Mouse (Mus musculus) heart, embryonic 16.5 days (tissue): Measurements from ENCODE around the gene Tada1. TPM values are rescaled to one million over a fixed set of nuclear protein-coding genes. Genes with fewer than 3 reads are reported as not detected.

ENCODE experiments used
- ATAC-seq: fragments of 200-750 bp; cut with Nextera tagmentation; replicated peaks from 2 replicates; pipeline ENCODE4 v1.8.0; 2017; ENCODE audit warnings: moderate number of reproducible peaks; ENCODE audit not compliant: insufficient read depth, low FRiP score; ENCODE audit errors: extremely low read depth
- H3K27ac ChIP-seq: fragments of 300-500 bp; sonication (generic); 2 replicates; pipeline ENCODE4 v1.5.1; 2014; ENCODE audit warnings: mild to moderate bottlenecking, low read length, control low read depth, moderate library complexity
- H3K27me3 ChIP-seq: fragments of 300-500 bp; sonication (generic); 2 replicates; pipeline ENCODE4 v1.6.1; 2014; ENCODE audit warnings: low read length, mixed read lengths; ENCODE audit not compliant: control insufficient read depth, insufficient read depth
- H3K36me3 ChIP-seq: fragments of 300-500 bp; sonication (generic); 2 replicates; pipeline ENCODE4 v1.6.1; 2014; ENCODE audit not compliant: control insufficient read depth, insufficient read depth
- H3K4me1 ChIP-seq: fragments of 300-500 bp; sonication (generic); 2 replicates; pipeline ENCODE4 v1.6.1; 2014; ENCODE audit warnings: low read length, mixed read lengths; ENCODE audit not compliant: control insufficient read depth, insufficient read depth
- H3K4me2 ChIP-seq: fragments of 300-500 bp; sonication (generic); 2 replicates; pipeline ENCODE4 v1.6.1; 2014; ENCODE audit warnings: low read depth, mild to moderate bottlenecking, control low read depth, low read length
- H3K4me3 ChIP-seq: fragments of 300-500 bp; sonication (generic); 2 replicates; pipeline ENCODE4 v1.5.1; 2014; ENCODE audit warnings: mild to moderate bottlenecking, control low read depth, low read length
- H3K9ac ChIP-seq: fragments of 300-500 bp; sonication (generic); 2 replicates; pipeline ENCODE4 v1.6.1; 2014; ENCODE audit warnings: low read length, control low read depth
- H3K9me3 ChIP-seq: fragments of 300-500 bp; sonication (generic); replicated peaks from 2 replicates; pipeline ENCODE4 v1.6.1; 2016; ENCODE audit warnings: low read length; ENCODE audit not compliant: control insufficient read depth
- WGBS: fragments of 180-500 bp; shearing (Covaris S2); extraction: QIAGEN DNeasy Blood & Tissue Kit; methylation state at CpG from one replicate; pipeline ENCODE4 v1.1.7; 2014; 5-methylcytosine and 5-hydroxymethylcytosine counted together
- polyA plus RNA-seq: library from polyadenylated mRNA; unstranded; fragments of >200 nt; fragmentation: Nextera tagmentation; extraction: Ambion mirVana; gene quantifications from 2 replicates; pipeline ENCODE4 v1.2.1, GENCODE M21; 2015

Tada1 gene
- polyA plus RNA-seq, 1 experiment from 2014 or later: 36.9 TPM

DNA sequence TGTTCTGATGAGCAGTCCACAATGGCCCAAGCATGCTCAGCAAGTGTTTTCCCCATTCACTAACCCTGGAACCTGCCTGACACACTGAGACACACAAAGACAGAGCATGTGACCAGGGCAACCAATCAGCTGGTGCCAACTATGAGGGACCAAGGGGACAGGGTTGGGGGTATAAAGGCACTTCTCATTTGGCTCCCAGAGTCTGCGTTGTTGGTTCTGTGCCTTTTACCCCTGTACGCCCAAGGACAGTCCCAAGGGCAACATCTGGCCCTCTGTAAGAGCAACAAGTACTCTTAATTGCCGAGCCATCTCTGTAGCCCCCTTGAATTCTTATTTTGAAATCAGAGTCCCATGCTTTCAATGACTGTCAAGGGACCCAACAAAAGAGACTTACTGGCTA is 33.4 kb downstream of the Tada1 start:
- Histone ChIP-seq H3K9ac (no peak overlapping the region), H3K4me3 (no peak overlapping the region), H3K9me3 (peaks cover 2% of the 10 kb centered on the region; the same call in 1 of the 2 replicates), H3K4me1 (peaks cover 8% of the 10 kb centered on the region), H3K27me3 (no peaks in the 10 kb centered on the region), H3K36me3 (peaks cover 8% of the 10 kb centered on the region), H3K27ac (no peak overlapping the region), H3K4me2 (no peak overlapping the region)
- no peak for ATAC-seq
- WGBS: 85% methylated on average over 3 of the region's 3 CpGs

GRCm38 (mm10) chr1:166429053-166429452 is 50.2 kb downstream of the Tada1 start:
- no peaks in the 10 kb centered on the region for H3K36me3 ChIP-seq
- no peaks in the 10 kb centered on the region for H3K9me3 ChIP-seq
- no peak overlapping the region for H3K4me3 ChIP-seq
- WGBS: 56% methylated on average over 3 of the region's 3 CpGs
- H3K4me2 ChIP-seq: no peak overlapping the region
- no peak overlapping the region for H3K27ac ChIP-seq
- no peak overlapping the region for H3K9ac ChIP-seq
- no peaks in the 10 kb centered on the region for H3K27me3 ChIP-seq
- no peak for ATAC-seq
- H3K4me1 ChIP-seq: peaks cover 5% of the 10 kb centered on the region

GRCm38 (mm10) chr1:166429809-166430431 is 51.0 kb downstream of the Tada1 start:
- Histone ChIP-seq H3K27ac (no peak overlapping the region), H3K4me2 (peak overlapping the region; percentile 47), H3K36me3 (no peaks in the 10 kb centered on the region), H3K4me1 (peaks cover 5% of the 10 kb centered on the region), H3K4me3 (peak overlapping the region; percentile 23; the same call in 1 of the 2 replicates), H3K27me3 (no peaks in the 10 kb centered on the region), H3K9ac (no peak overlapping the region), H3K9me3 (no peaks in the 10 kb centered on the region)
- peak; percentile 49; the same call in 1 of the 2 replicates for ATAC-seq
- WGBS: 31% methylated on average over 10 of the region's 10 CpGs

GRCm38 (mm10) chr1:166439426-166439825 is 60.5 kb downstream of the Tada1 start:
- ATAC-seq: no peak
- Histone ChIP-seq H3K27ac (no peak overlapping the region), H3K9ac (no peak overlapping the region), H3K4me3 (no peak overlapping the region), H3K27me3 (no peaks in the 10 kb centered on the region), H3K9me3 (no peaks in the 10 kb centered on the region), H3K4me1 (no peaks in the 10 kb centered on the region), H3K36me3 (no peaks in the 10 kb centered on the region), H3K4me2 (no peak overlapping the region)
- WGBS: 56% methylated on average over 6 of the region's 6 CpGs

- WGBS: 81% methylated on average over 3 of the region's 3 CpGs
- no peaks in the 10 kb centered on the region for H3K36me3 ChIP-seq
- H3K27ac ChIP-seq: no peak overlapping the region
- no peaks in the 10 kb centered on the region for H3K27me3 ChIP-seq
- no peaks in the 10 kb centered on the region for H3K4me1 ChIP-seq
- H3K9ac ChIP-seq: no peak overlapping the region
- H3K4me3 ChIP-seq: no peak overlapping the region
- no peak for ATAC-seq
- H3K9me3 ChIP-seq: no peaks in the 10 kb centered on the region
- H3K4me2 ChIP-seq: no peak overlapping the region
These were observed 63.1 kb downstream of the Tada1 start for GRCm38 (mm10) chr1:166441992-166442391.

Other genes starting within 250 kb of the Tada1 start
- gene Gpa33, start 248.9 kb upstream of the Tada1 start, polyA plus RNA-seq: 0.11 and 0.67 TPM in 2 replicates
- gene Mael, start 140.3 kb upstream of the Tada1 start, polyA plus RNA-seq: 0.13 TPM in 1 of 2 replicates, not detected in the other
- gene Ildr2, start 125.0 kb upstream of the Tada1 start, polyA plus RNA-seq: 0.71 and 0.74 TPM in 2 replicates
- gene Pogk, start 30.8 kb downstream of the Tada1 start, polyA plus RNA-seq: 9.3 and 9.4 TPM in 2 replicates
- not detected in 2 replicates for gene Gm4846, start 118.5 kb downstream of the Tada1 start, polyA plus RNA-seq